Mouse (Mus musculus) liver, adult 2 months (tissue): ENCODE data around the gene Tnks1bp1.

Source experiments
- CTCF ChIP-seq: fragments of 200-500 bp; IDR thresholded peaks from 2 replicates; pipeline ENCODE4 v1.5.1; 2011; ENCODE audit warnings: low read depth, low read length, control low read depth
- POLR2A ChIP-seq: fragments of 200-500 bp; IDR thresholded peaks from 2 replicates; pipeline ENCODE4 v1.6.1; 2011; ENCODE audit warnings: low read length, control low read depth; ENCODE audit not compliant: insufficient read depth; ENCODE audit errors: extremely low read depth

DNA sequence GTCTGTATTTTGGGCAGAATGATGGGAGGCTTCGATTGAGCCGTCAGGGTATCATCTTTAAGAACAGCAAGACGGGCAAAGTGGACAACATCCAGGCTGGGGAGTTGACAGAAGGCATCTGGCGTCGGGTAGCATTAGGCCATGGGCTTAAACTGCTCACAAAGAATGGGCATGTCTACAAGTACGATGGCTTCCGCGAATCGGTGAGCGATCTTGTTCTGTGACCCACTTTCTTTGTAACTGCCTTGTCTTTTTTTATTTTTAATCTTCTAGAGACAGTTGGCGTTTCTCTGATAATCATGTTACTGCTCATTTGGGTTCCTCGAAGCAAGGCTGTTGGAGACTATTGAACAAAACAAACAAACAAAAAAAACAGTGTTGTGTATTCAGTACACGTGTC is 9.5 kb upstream of the Tnks1bp1 start:
- no peak for TF ChIP-seq CTCF
- no peak for TF ChIP-seq POLR2A
